Mouse (Mus musculus) erythroblast, adult 5-6 weeks (primary cell): ENCODE measurements around the gene Pcp2. TPM values are rescaled to one million over a fixed set of nuclear protein-coding genes. Genes with fewer than 3 reads are reported as not detected.
"Not testable (repeated sequence)": the region's sequence is repeated elsewhere in the genome, so short reads cannot be mapped to it uniquely, and the experiment has no call there.

Experiments
- ATAC-seq: replicated peaks from 2 replicates; pipeline ENCODE4 v1.8.0; 2016; ENCODE audit warnings: moderate number of reproducible peaks, mild to moderate bottlenecking, moderate TSS enrichment, inconsistent platforms; ENCODE audit not compliant: poor library complexity, low FRiP score, severe bottlenecking
- total RNA-seq, 2 experiments: library from RNA; stranded (forward) in 1 of 2; stranded (reverse) in 1 of 2; fragments of 150-400 nt in 1 of 2; fragments of 200-764, 138-1000 nt in 1 of 2; gene quantifications; 2 replicates each; pipeline versions ENCODE4 v1.2.3 to v1.2.4; 2015 to 2017; ENCODE audit warnings: low replicate concordance in 2 of 2

The Pcp2 gene
- total RNA-seq, 2 experiments from 2014 or later = not detected

GRCm38 (mm10) chr8:3626971-3627370 is 1.6 kb upstream of the Pcp2 start:
- ATAC-seq = no peak

GRCm38 (mm10) chr8:3622119-3622518 is 3.2 kb downstream of the Pcp2 start:
- no peak for ATAC-seq

- ATAC-seq = peak; percentile 95
Observed at GRCm38 (mm10) chr8:3621199-3621970, 4.0 kb downstream of the Pcp2 start, which contains the start of the genes Xab2 and Pet100. Gene Xab2, minus strand, starts transcription at chr8:3621316. Gene Pet100, plus strand, starts transcription at chr8:3621548.

- no peak for ATAC-seq
Observed at GRCm38 (mm10) chr8:3609816-3610150, 15.6 kb downstream of the Pcp2 start.

GRCm38 (mm10) chr8:3609046-3609815 is 16.1 kb downstream of the Pcp2 start:
- ATAC-seq = no peak

GRCm38 (mm10) chr8:3607822-3608221 is 17.5 kb downstream of the Pcp2 start:
- ATAC-seq = no peak

GRCm38 (mm10) chr8:3606593-3606992 is 18.8 kb downstream of the Pcp2 start:
- no peak for ATAC-seq

- no peak for ATAC-seq
Observed at GRCm38 (mm10) chr8:3603439-3603838, 21.9 kb downstream of the Pcp2 start.

GRCm38 (mm10) chr8:3600401-3600800 is 24.9 kb downstream of the Pcp2 start:
- ATAC-seq = no peak

- no peak for ATAC-seq
Observed at GRCm38 (mm10) chr8:3599219-3599618, 26.1 kb downstream of the Pcp2 start.

GRCm38 (mm10) chr8:3598054-3598453 is 27.3 kb downstream of the Pcp2 start:
- ATAC-seq = 0 out of 2 replicates have a peak, but pooled peaks have one; percentile 7

GRCm38 (mm10) chr8:3594466-3594865 is 30.9 kb downstream of the Pcp2 start:
- no peak for ATAC-seq

GRCm38 (mm10) chr8:3593470-3593869 is 31.9 kb downstream of the Pcp2 start:
- no peak for ATAC-seq

- no peak for ATAC-seq
Observed at GRCm38 (mm10) chr8:3588258-3588633, 37.1 kb downstream of the Pcp2 start.

GRCm38 (mm10) chr8:3587391-3588257 is 37.7 kb downstream of the Pcp2 start:
- ATAC-seq = no peak

GRCm38 (mm10) chr8:3586993-3587390 is 38.4 kb downstream of the Pcp2 start, which contains the start of gene Camsap3:
Gene Camsap3, plus strand, starts transcription at chr8:3587293.
- ATAC-seq = no peak

GRCm38 (mm10) chr8:3586452-3586851 is 38.9 kb downstream of the Pcp2 start:
- ATAC-seq = no peak

- not testable (repeated sequence) for ATAC-seq
Observed at GRCm38 (mm10) chr8:3581961-3582360, 43.4 kb downstream of the Pcp2 start.

- no peak for ATAC-seq
Observed at GRCm38 (mm10) chr8:3579390-3580364, 45.7 kb downstream of the Pcp2 start.
